Mouse (Mus musculus): Measurements from ENCODE around the gene Prr5. TPM values are rescaled to one million over a fixed set of nuclear protein-coding genes. Genes with fewer than 3 reads are reported as not detected.

Gene Prr5
- polyA plus RNA-seq, 1 experiment = 54.6 TPM

- no peak for DNase-seq (ENCODE audit: low read depth in 1 of 2, low spot score in 2 of 2)
- peaks cover 4% of the 10 kb centered on the region; the same call in 1 of the 2 replicates for H3K4me1 ChIP-seq (ENCODE audit: control insufficient read depth, insufficient read depth, insufficient read length)
Observed at GRCm38 (mm10) chr15:84641127-84641526, 28.3 kb upstream of the Prr5 start.

GRCm38 (mm10) chr15:84641948-84642347 is 27.5 kb upstream of the Prr5 start:
- peaks cover 4% of the 10 kb centered on the region; the same call in 1 of the 2 replicates for H3K4me1 ChIP-seq (ENCODE audit: control insufficient read depth, insufficient read depth, insufficient read length)
- WGBS = 100% methylated on average over 1 of the region's 1 CpGs
- H3K36me3 ChIP-seq (ENCODE audit: control insufficient read depth, insufficient read depth, low read length) = no peaks in the 10 kb centered on the region
- no peak overlapping the region for H3K27ac ChIP-seq (ENCODE audit: insufficient read depth, low read length)
- H3K27me3 ChIP-seq (ENCODE audit: control insufficient read depth, insufficient read depth, low read length) = no peaks in the 10 kb centered on the region
- TF ChIP-seq POLR2A (IDR thresholded peaks at IDR 0.05; ENCODE audit: low read depth, low read length) = no peak
- no peak for TF ChIP-seq CTCF (IDR thresholded peaks at IDR 0.05; ENCODE audit: extremely low read depth, insufficient read depth, insufficient read length, insufficient replicate concordance)
- no peak for DNase-seq (ENCODE audit: low read depth in 1 of 2, low spot score in 2 of 2)
- H3K4me3 ChIP-seq (ENCODE audit: extremely low read depth, insufficient read depth, insufficient read length) = no peak overlapping the region

More at GRCm38 (mm10) chr15:84641127-84641526, 28.3 kb upstream of the Prr5 start:
- TF ChIP-seq CTCF (IDR thresholded peaks at IDR 0.05; ENCODE audit: extremely low read depth, insufficient read depth, insufficient read length, insufficient replicate concordance) = no peak
- no peak for TF ChIP-seq POLR2A (IDR thresholded peaks at IDR 0.05; ENCODE audit: low read depth, low read length)
- Histone ChIP-seq H3K27ac (ENCODE audit: insufficient read depth, low read length) (no peak overlapping the region), H3K36me3 (ENCODE audit: control insufficient read depth, insufficient read depth, low read length) (no peaks in the 10 kb centered on the region), H3K27me3 (ENCODE audit: control insufficient read depth, insufficient read depth, low read length) (no peaks in the 10 kb centered on the region), H3K4me3 (ENCODE audit: extremely low read depth, insufficient read depth, insufficient read length) (no peak overlapping the region)
- 84% methylated on average over 5 of the region's 5 CpGs for WGBS

- Histone ChIP-seq H3K27ac (ENCODE audit: insufficient read depth, low read length) (no peak overlapping the region), H3K4me1 (ENCODE audit: control insufficient read depth, insufficient read depth, insufficient read length) (peaks cover 4% of the 10 kb centered on the region; the same call in 1 of the 2 replicates), H3K36me3 (ENCODE audit: control insufficient read depth, insufficient read depth, low read length) (no peaks in the 10 kb centered on the region), H3K27me3 (ENCODE audit: control insufficient read depth, insufficient read depth, low read length) (no peaks in the 10 kb centered on the region), H3K4me3 (ENCODE audit: extremely low read depth, insufficient read depth, insufficient read length) (no peak overlapping the region)
- no peak for TF ChIP-seq POLR2A (IDR thresholded peaks at IDR 0.05; ENCODE audit: low read depth, low read length)
- no peak for TF ChIP-seq CTCF (IDR thresholded peaks at IDR 0.05; ENCODE audit: extremely low read depth, insufficient read depth, insufficient read length, insufficient replicate concordance)
- no peak for DNase-seq (ENCODE audit: low read depth in 1 of 2, low spot score in 2 of 2)
- 22% methylated on average over 1 of the region's 1 CpGs for WGBS
Observed at GRCm38 (mm10) chr15:84643178-84643577, 26.2 kb upstream of the Prr5 start.

- DNase-seq (ENCODE audit: low read depth in 1 of 2, low spot score in 2 of 2) = no peak
- 87% methylated on average over 6 of the region's 6 CpGs for WGBS
- Histone ChIP-seq H3K4me1 (ENCODE audit: control insufficient read depth, insufficient read depth, insufficient read length) (no peaks in the 10 kb centered on the region; the same call in 1 of the 2 replicates), H3K27me3 (ENCODE audit: control insufficient read depth, insufficient read depth, low read length) (no peaks in the 10 kb centered on the region), H3K4me3 (ENCODE audit: extremely low read depth, insufficient read depth, insufficient read length) (no peak overlapping the region), H3K36me3 (ENCODE audit: control insufficient read depth, insufficient read depth, low read length) (no peaks in the 10 kb centered on the region), H3K27ac (ENCODE audit: insufficient read depth, low read length) (no peak overlapping the region)
- no peak for TF ChIP-seq POLR2A (IDR thresholded peaks at IDR 0.05; ENCODE audit: low read depth, low read length)
- no peak for TF ChIP-seq CTCF (IDR thresholded peaks at IDR 0.05; ENCODE audit: extremely low read depth, insufficient read depth, insufficient read length, insufficient replicate concordance)
Observed at GRCm38 (mm10) chr15:84651481-84651880, 17.9 kb upstream of the Prr5 start.

GRCm38 (mm10) chr15:84653151-84653550 is 16.3 kb upstream of the Prr5 start:
- TF ChIP-seq POLR2A (IDR thresholded peaks at IDR 0.05; ENCODE audit: low read depth, low read length) = no peak
- no peak for TF ChIP-seq CTCF (IDR thresholded peaks at IDR 0.05; ENCODE audit: extremely low read depth, insufficient read depth, insufficient read length, insufficient replicate concordance)
- H3K27ac ChIP-seq (ENCODE audit: insufficient read depth, low read length) = no peak overlapping the region
- DNase-seq (ENCODE audit: low read depth in 1 of 2, low spot score in 2 of 2) = no peak
- H3K4me1 ChIP-seq (ENCODE audit: control insufficient read depth, insufficient read depth, insufficient read length) = no peaks in the 10 kb centered on the region; the same call in 1 of the 2 replicates
- H3K27me3 ChIP-seq (ENCODE audit: control insufficient read depth, insufficient read depth, low read length) = no peaks in the 10 kb centered on the region
- H3K36me3 ChIP-seq (ENCODE audit: control insufficient read depth, insufficient read depth, low read length) = no peaks in the 10 kb centered on the region
- no peak overlapping the region for H3K4me3 ChIP-seq (ENCODE audit: extremely low read depth, insufficient read depth, insufficient read length)
- WGBS = 91% methylated on average over 7 of the region's 7 CpGs

GRCm38 (mm10) chr15:84653979-84654966 is 15.1 kb upstream of the Prr5 start:
- TF ChIP-seq POLR2A (IDR thresholded peaks at IDR 0.05; ENCODE audit: low read depth, low read length) (no peak), CTCF (IDR thresholded peaks at IDR 0.05; ENCODE audit: extremely low read depth, insufficient read depth, insufficient read length, insufficient replicate concordance) (no peak)
- H3K27ac ChIP-seq (ENCODE audit: insufficient read depth, low read length) = no peak overlapping the region
- WGBS = 14% methylated on average over 28 of the region's 28 CpGs
- no peaks in the 10 kb centered on the region for H3K36me3 ChIP-seq (ENCODE audit: control insufficient read depth, insufficient read depth, low read length)
- no peaks in the 10 kb centered on the region for H3K27me3 ChIP-seq (ENCODE audit: control insufficient read depth, insufficient read depth, low read length)
- H3K4me1 ChIP-seq (ENCODE audit: control insufficient read depth, insufficient read depth, insufficient read length) = no peaks in the 10 kb centered on the region; the same call in 1 of the 2 replicates
- DNase-seq (ENCODE audit: low read depth in 1 of 2, low spot score in 2 of 2) = peak in 1 of 2 experiments; percentile 32
- H3K4me3 ChIP-seq (ENCODE audit: extremely low read depth, insufficient read depth, insufficient read length) = no peak overlapping the region
